Mouse (Mus musculus) spleen, adult 12 weeks (tissue): ENCODE data around the gene 1110051M20Rik.
"Not testable (repeated sequence)": the region's sequence is repeated elsewhere in the genome, so short reads cannot be mapped to it uniquely, and the experiment has no call there.

Source experiments
- DNase-seq: peaks from one replicate; pipeline ENCODE4 v3.0.0; 2022; ENCODE audit warnings: low spot score

1110051M20Rik gene

GRCm38 (mm10) chr2:91444286-91444892, at the start of gene 1110051M20Rik:
Gene 1110051M20Rik (minus strand): TSS chr2:91444704.
- peak; percentile 63 for DNase-seq

- no peak for DNase-seq
These were observed 49.5 kb upstream of the 1110051M20Rik start for GRCm38 (mm10) chr2:91493981-91494380.

GRCm38 (mm10) chr2:91492071-91492635, 47.6 kb upstream of the 1110051M20Rik start:
- no peak for DNase-seq

- DNase-seq, result not testable (repeated sequence)
These were observed 42.8 kb upstream of the 1110051M20Rik start for GRCm38 (mm10) chr2:91487295-91487694.

- DNase-seq, result no peak
These were observed 40.8 kb upstream of the 1110051M20Rik start for GRCm38 (mm10) chr2:91485256-91485655.

- no peak for DNase-seq
These were observed 40.2 kb upstream of the 1110051M20Rik start for GRCm38 (mm10) chr2:91484698-91485097.

- no peak for DNase-seq
These were observed 36.5 kb upstream of the 1110051M20Rik start for GRCm38 (mm10) chr2:91480805-91481514.

GRCm38 (mm10) chr2:91480399-91480801, 35.9 kb upstream of the 1110051M20Rik start:
- DNase-seq, result no peak

GRCm38 (mm10) chr2:91476841-91477240, 32.3 kb upstream of the 1110051M20Rik start:
- DNase-seq, result no peak

GRCm38 (mm10) chr2:91476251-91476661, 31.8 kb upstream of the 1110051M20Rik start:
- no peak for DNase-seq

GRCm38 (mm10) chr2:91475791-91476190, 31.3 kb upstream of the 1110051M20Rik start:
- no peak for DNase-seq

GRCm38 (mm10) chr2:91474358-91474757, 29.9 kb upstream of the 1110051M20Rik start:
- no peak for DNase-seq

- DNase-seq, result no peak
These were observed 25.6 kb upstream of the 1110051M20Rik start for GRCm38 (mm10) chr2:91470055-91470647.

GRCm38 (mm10) chr2:91467613-91468012, 23.1 kb upstream of the 1110051M20Rik start:
- no peak for DNase-seq

GRCm38 (mm10) chr2:91465934-91466333, 21.4 kb upstream of the 1110051M20Rik start:
- DNase-seq, result no peak

GRCm38 (mm10) chr2:91462681-91463080, 18.2 kb upstream of the 1110051M20Rik start:
- no peak for DNase-seq

- DNase-seq, result no peak
These were observed 17.7 kb upstream of the 1110051M20Rik start for GRCm38 (mm10) chr2:91462196-91462595.

GRCm38 (mm10) chr2:91461341-91461740, 16.8 kb upstream of the 1110051M20Rik start:
- no peak for DNase-seq

- no peak for DNase-seq
These were observed 16.3 kb upstream of the 1110051M20Rik start for GRCm38 (mm10) chr2:91460771-91461170.

- DNase-seq, result no peak
These were observed 15.6 kb upstream of the 1110051M20Rik start for GRCm38 (mm10) chr2:91460076-91460475.

GRCm38 (mm10) chr2:91458673-91459391, 14.3 kb upstream of the 1110051M20Rik start:
- no peak for DNase-seq

GRCm38 (mm10) chr2:91458252-91458672, 13.8 kb upstream of the 1110051M20Rik start:
- DNase-seq, result no peak
